ENCODE assay signal across 28 mouse cellular contexts in the genomic region with DNA sequence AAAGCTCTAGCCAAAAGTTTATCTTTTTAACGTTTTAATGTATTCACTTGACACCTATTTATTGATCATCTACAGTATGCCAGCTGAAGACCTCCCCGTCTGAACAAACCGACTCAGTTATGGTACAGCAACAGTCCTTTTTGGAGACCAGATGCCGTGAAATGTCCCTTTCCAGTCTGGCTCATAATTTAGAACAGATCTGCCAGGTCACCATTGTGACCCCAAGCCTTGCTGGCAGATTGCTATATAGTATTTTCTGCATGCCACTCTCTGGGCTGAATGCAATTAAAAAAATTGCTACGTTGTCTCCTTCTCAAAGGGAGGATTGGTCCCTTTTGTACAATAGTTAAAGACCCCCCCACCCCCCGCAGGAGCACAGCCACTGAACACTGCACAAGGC. TPM values are rescaled to one million over a fixed set of nuclear protein-coding genes. Genes with fewer than 3 reads are reported as not detected.
A peak's percentile ranks its signal among the peaks of the same experiment; 100 is the strongest.
DNase-seq lines count a peak whose midpoint lies in the region; ATAC-seq lines count a peak whose summit lies in the region.
"Had no signal": no experiment of that assay in that cellular context is flagged by ENCODE, and none has a peak within 500 bp of the region (broad histone marks: within the 10 kb centered on the region; RNA-seq: fewer than 3 reads in every experiment).

No protein-coding gene starts in this region.

- ATAC-seq in hindbrain, embryonic 11.5 days (ENCODE audit: low FRiP score) = no peak
- ATAC-seq: forebrain, embryonic 13.5 days; forebrain, embryonic 16.5 days; intestine, embryonic 15.5 days; Patski had no signal

- H3K4me2 ChIP-seq in hindbrain, embryonic 11.5 days (replicated peaks; ENCODE audit: low read depth, low read length) = no peak overlapping the region
- H3K4me2 ChIP-seq: forebrain, embryonic 13.5 days; heart, embryonic 12.5 days; heart, embryonic 15.5 days; hindbrain, embryonic 12.5 days; hindbrain, embryonic 15.5 days; intestine, embryonic 15.5 days had no signal

- peaks cover 35% of the 10 kb centered on the region for H3K4me1 ChIP-seq in hindbrain, embryonic 10.5 days (replicated peaks)
- peaks cover 7% of the 10 kb centered on the region for H3K4me1 ChIP-seq in hindbrain, embryonic 11.5 days (replicated peaks; ENCODE audit: control insufficient read depth, insufficient read depth, low read length)
- H3K4me1 ChIP-seq: heart, embryonic 15.5 days; intestine, embryonic 15.5 days had no signal

- no peak overlapping the region for H3K27ac ChIP-seq in hindbrain, embryonic 10.5 days
- no peak overlapping the region for H3K27ac ChIP-seq in hindbrain, embryonic 11.5 days (ENCODE audit: low read depth, low read length)
- H3K27ac ChIP-seq: forebrain, embryonic 10.5 days; forebrain, embryonic 13.5 days; gastrocnemius, adult 2 months; heart, embryonic 15.5 days; hindbrain, embryonic 12.5 days; hindbrain, embryonic 15.5 days; intestine, embryonic 15.5 days had no signal

- no peak overlapping the region for H3K9ac ChIP-seq in hindbrain, embryonic 11.5 days (ENCODE audit: low read depth, low read length)
- H3K9ac ChIP-seq: forebrain, embryonic 13.5 days; heart, embryonic 12.5 days; heart, embryonic 15.5 days; hindbrain, embryonic 12.5 days; hindbrain, embryonic 15.5 days; intestine, embryonic 15.5 days had no signal

- H3K9me3 ChIP-seq in hindbrain, embryonic 10.5 days = no peaks in the 10 kb centered on the region
- no peaks in the 10 kb centered on the region for H3K9me3 ChIP-seq in hindbrain, embryonic 11.5 days (ENCODE audit: control insufficient read depth, low read length)
- H3K9me3 ChIP-seq: forebrain, embryonic 10.5 days; forebrain, embryonic 13.5 days; G1E; heart, embryonic 12.5 days; heart, embryonic 15.5 days; hindbrain, embryonic 12.5 days; hindbrain, embryonic 15.5 days; intestine, embryonic 15.5 days had no signal

- WGBS in hindbrain, embryonic 10.5 days = 61% methylated on average over 6 of the region's 6 CpGs
- 64% methylated on average over 6 of the region's 6 CpGs for WGBS in hindbrain, embryonic 11.5 days

- peaks cover 31% of the 10 kb centered on the region for H3K27me3 ChIP-seq in hindbrain, embryonic 10.5 days (ENCODE audit: insufficient read depth, poor library complexity, severe bottlenecking)
- no peaks in the 10 kb centered on the region for H3K27me3 ChIP-seq in hindbrain, embryonic 11.5 days (ENCODE audit: control insufficient read depth, insufficient read depth, low read length)
- H3K27me3 ChIP-seq: hindbrain, embryonic 15.5 days had no signal

- no peak overlapping the region for H3K4me3 ChIP-seq in hindbrain, embryonic 10.5 days
- H3K4me3 ChIP-seq in hindbrain, embryonic 11.5 days (ENCODE audit: low read depth, low read length) = no peak overlapping the region
- H3K4me3 ChIP-seq: forebrain, embryonic 10.5 days; forebrain, embryonic 13.5 days; gastrocnemius, adult 2 months; heart, embryonic 12.5 days; heart, embryonic 15.5 days; hindbrain, embryonic 12.5 days; hindbrain, embryonic 15.5 days; intestine, embryonic 15.5 days had no signal

- peak; percentile 15 for DNase-seq in hindbrain, embryonic 10.5 days (ENCODE audit: low spot score)
- DNase-seq in hindbrain, embryonic 11.5 days (ENCODE audit: low spot score) = no peak
- DNase-seq in embryo, embryonic 11 days = peak; percentile 43
- DNase-seq in forelimb bud, embryonic 11.5 days (ENCODE audit: low read depth, low spot score) = peak; percentile 53
- no peak for DNase-seq in urinary bladder, adult 2 months (ENCODE audit: low spot score)
- no peak for DNase-seq in right cerebral cortex, postnatal 25 days
- DNase-seq: adrenal gland, postnatal 10 days; adrenal gland, postnatal 36 days; B cell, adult 2 months; cerebellum, adult 18-20 months; cerebellum, adult 9-10 months; cerebellum, postnatal 14 days; gastrocnemius, adult 2 months; gastrocnemius, postnatal 25 days; heart, adult 18-20 months; heart, postnatal 10 days; heart, postnatal 36 days; kidney, adult 11 months had no signal

- 0 out of 2 replicates have a peak, but pooled peaks cover 3% of the 10 kb centered on the region for H3K36me3 ChIP-seq in hindbrain, embryonic 10.5 days
- no peaks in the 10 kb centered on the region for H3K36me3 ChIP-seq in hindbrain, embryonic 11.5 days (ENCODE audit: control insufficient read depth, insufficient read depth, low read length)
- H3K36me3 ChIP-seq: forebrain, embryonic 10.5 days; G1E; heart, embryonic 12.5 days; heart, embryonic 15.5 days; hindbrain, embryonic 12.5 days; hindbrain, embryonic 15.5 days; intestine, embryonic 15.5 days had no signal

RNA-seq across cellular contexts. Expression of a gene that starts 23.9 kb away (rescaled TPM):
- 0.25 and 0.37 TPM in 2 replicates for polyA plus RNA-seq in hindbrain, embryonic 10.5 days (2016; fragmentation: Nextera tagmentation; extraction: Ambion mirVana)
- 0.68 and 0.90 TPM in 2 replicates for polyA plus RNA-seq in hindbrain, embryonic 11.5 days (2014; fragmentation: Nextera tagmentation; extraction: Ambion mirVana)
- 0.01 TPM in 2 replicates for polyA plus RNA-seq in urinary bladder, adult 2 months (2012; rRNA removed)
- polyA plus RNA-seq: G1E had no signal

RNA-seq across cellular contexts. Expression of a gene that starts 33.1 kb away (rescaled TPM):
- polyA plus RNA-seq in hindbrain, embryonic 10.5 days (2016; fragmentation: Nextera tagmentation; extraction: Ambion mirVana) = 35.0 and 36.8 TPM in 2 replicates
- polyA plus RNA-seq in hindbrain, embryonic 11.5 days (2014; fragmentation: Nextera tagmentation; extraction: Ambion mirVana) = 20.5 and 21.4 TPM in 2 replicates
- polyA plus RNA-seq in urinary bladder, adult 2 months (2012; rRNA removed) = 30.9 and 32.3 TPM in 2 replicates

RNA-seq across cellular contexts. Expression of a gene that starts 56.6 kb away (rescaled TPM):
- 4.9 and 7.4 TPM in 2 replicates for polyA plus RNA-seq in hindbrain, embryonic 10.5 days (2016; fragmentation: Nextera tagmentation; extraction: Ambion mirVana)
- 6.5 and 8.2 TPM in 2 replicates for polyA plus RNA-seq in hindbrain, embryonic 11.5 days (2014; fragmentation: Nextera tagmentation; extraction: Ambion mirVana)
- 3.7 and 4.3 TPM in 2 replicates for polyA plus RNA-seq in urinary bladder, adult 2 months (2012; rRNA removed)

RNA-seq across cellular contexts. Expression of a gene that starts 56.7 kb away (rescaled TPM):
- polyA plus RNA-seq in hindbrain, embryonic 10.5 days (2016; fragmentation: Nextera tagmentation; extraction: Ambion mirVana) = 11.3 and 12.3 TPM in 2 replicates
- 11.3 and 11.5 TPM in 2 replicates for polyA plus RNA-seq in hindbrain, embryonic 11.5 days (2014; fragmentation: Nextera tagmentation; extraction: Ambion mirVana)
- 9.9 and 10.3 TPM in 2 replicates for polyA plus RNA-seq in urinary bladder, adult 2 months (2012; rRNA removed)

Comparison
In these comparisons a context has a peak if more than half of its experiments do, and no peak if none do; other contexts are left out.
1. DNase-seq: peak in hindbrain, embryonic 10.5 days (single experiment), embryo, embryonic 11 days (single experiment) and forelimb bud, embryonic 11.5 days (single experiment); none in hindbrain, embryonic 11.5 days (single experiment), urinary bladder, adult 2 months (single experiment) and right cerebral cortex, postnatal 25 days (single experiment).